Mouse (Mus musculus): ENCODE measurements around the gene Slfn2. TPM values are rescaled to one million over a fixed set of nuclear protein-coding genes. Genes with fewer than 3 reads are reported as not detected.

The Slfn2 gene
- polyA plus RNA-seq, 1 experiment from 2014 or later = 2.6 TPM

Small RNA genes within 50 kb of the gene (microRNA-seq; reads per million reads assigned to microRNA genes)
- gene Gm27598 = not detected

Other genes starting within 250 kb of the Slfn2 start
- gene Rffl, start 193.9 kb upstream of the Slfn2 start, polyA plus RNA-seq (2016; fragmentation: Nextera tagmentation; extraction: Ambion mirVana) = 6.7 and 6.8 TPM in 2 replicates
- gene Rad51d, start 174.5 kb upstream of the Slfn2 start, polyA plus RNA-seq (2016; fragmentation: Nextera tagmentation; extraction: Ambion mirVana) = 13.0 and 14.6 TPM in 2 replicates
- gene Fndc8, start 173.0 kb upstream of the Slfn2 start, polyA plus RNA-seq (2016; fragmentation: Nextera tagmentation; extraction: Ambion mirVana) = 0.10 and 0.12 TPM in 2 replicates
- 20.0 and 22.0 TPM in 2 replicates for gene Nle1, start 156.7 kb upstream of the Slfn2 start, polyA plus RNA-seq (2016; fragmentation: Nextera tagmentation; extraction: Ambion mirVana)
- 199 and 203 TPM in 2 replicates for gene Unc45b, start 154.6 kb upstream of the Slfn2 start, polyA plus RNA-seq (2016; fragmentation: Nextera tagmentation; extraction: Ambion mirVana)
- 2.5 and 2.7 TPM in 2 replicates for gene Slfn5, start 113.8 kb upstream of the Slfn2 start, polyA plus RNA-seq (2016; fragmentation: Nextera tagmentation; extraction: Ambion mirVana)
- 19.9 and 20.3 TPM in 2 replicates for gene Slfn9, start 73.3 kb upstream of the Slfn2 start, polyA plus RNA-seq (2016; fragmentation: Nextera tagmentation; extraction: Ambion mirVana)
- 0.26 and 0.36 TPM in 2 replicates for gene Slfn8, start 44.3 kb upstream of the Slfn2 start, polyA plus RNA-seq (2016; fragmentation: Nextera tagmentation; extraction: Ambion mirVana)
- not detected in 2 replicates for gene Slfn1, start 51.7 kb downstream of the Slfn2 start, polyA plus RNA-seq (2016; fragmentation: Nextera tagmentation; extraction: Ambion mirVana)
- not detected in 2 replicates for gene Slfn4, start 110.1 kb downstream of the Slfn2 start, polyA plus RNA-seq (2016; fragmentation: Nextera tagmentation; extraction: Ambion mirVana)
- gene Slfn3, start 126.2 kb downstream of the Slfn2 start, polyA plus RNA-seq (2016; fragmentation: Nextera tagmentation; extraction: Ambion mirVana) = 1.1 and 1.2 TPM in 2 replicates
- 3.0 and 3.4 TPM in 2 replicates for gene Slfn14, start 221.6 kb downstream of the Slfn2 start, polyA plus RNA-seq (2016; fragmentation: Nextera tagmentation; extraction: Ambion mirVana)
- 53.8 and 58.7 TPM in 2 replicates for gene Ap2b1, start 233.9 kb downstream of the Slfn2 start, polyA plus RNA-seq (2016; fragmentation: Nextera tagmentation; extraction: Ambion mirVana)
- 9.9 and 10.2 TPM in 2 replicates for gene Pex12, start 237.5 kb downstream of the Slfn2 start, polyA plus RNA-seq (2016; fragmentation: Nextera tagmentation; extraction: Ambion mirVana)

Data from heart, embryonic 12.5 days (tissue).